Comparison of ENCODE assay signal across 35 mouse cellular contexts in genomic region chr16:92387692-92388091, GRCm38 (mm10). TPM values are rescaled to one million over a fixed set of nuclear protein-coding genes. Genes with fewer than 3 reads are reported as not detected.
"Had no signal": no experiment of that assay in that cellular context is flagged by ENCODE, and none has a peak within 500 bp of the region (broad histone marks: within the 10 kb centered on the region; RNA-seq: fewer than 3 reads in every experiment).

No protein-coding gene starts in this region.

- ATAC-seq: hindbrain, postnatal 0 days; intestine, embryonic 16.5 days had no signal

- H3K4me1 ChIP-seq: heart, embryonic 13.5 days; kidney, embryonic 15.5 days had no signal

- H3K4me2 ChIP-seq: heart, embryonic 11.5 days; heart, embryonic 13.5 days; heart, embryonic 15.5 days; hindbrain, embryonic 13.5 days; hindbrain, embryonic 15.5 days; kidney, embryonic 15.5 days; limb, embryonic 13.5 days had no signal

- H3K27me3 ChIP-seq: heart, embryonic 13.5 days; heart, embryonic 15.5 days; hindbrain, embryonic 13.5 days; hindbrain, embryonic 15.5 days; kidney, embryonic 15.5 days; limb, embryonic 13.5 days had no signal

- H3K27ac ChIP-seq: heart, adult 2 months; heart, embryonic 13.5 days; heart, embryonic 15.5 days; hindbrain, embryonic 13.5 days; hindbrain, embryonic 15.5 days; hindbrain, postnatal 0 days; kidney, embryonic 15.5 days; kidney, postnatal 0 days; limb, embryonic 13.5 days had no signal

- DNase-seq: gastrocnemius, postnatal 14 days; gastrocnemius, postnatal 36 days; heart, adult 11 months; heart, adult 2 months; heart, postnatal 14 days; heart, postnatal 36 days; kidney, adult 11 months; kidney, adult 2 months; kidney, adult 9 months; kidney, postnatal 14 days; kidney, postnatal 36 days; layer of hippocampus, adult 9-11 months; layer of hippocampus, postnatal 36 days; left cerebral cortex, postnatal 4 days had no signal

- H3K4me3 ChIP-seq: heart, adult 2 months; heart, embryonic 13.5 days; heart, embryonic 15.5 days; hindbrain, embryonic 13.5 days; hindbrain, embryonic 15.5 days; kidney, embryonic 15.5 days; limb, embryonic 13.5 days had no signal

- H3K36me3 ChIP-seq: hindbrain, embryonic 15.5 days had no signal

- H3K9me3 ChIP-seq: heart, embryonic 13.5 days; heart, embryonic 15.5 days; hindbrain, embryonic 13.5 days; hindbrain, embryonic 15.5 days; kidney, embryonic 15.5 days; limb, embryonic 13.5 days had no signal

- H3K9ac ChIP-seq: heart, embryonic 13.5 days; heart, embryonic 15.5 days; hindbrain, embryonic 13.5 days; hindbrain, embryonic 15.5 days; kidney, embryonic 15.5 days; limb, embryonic 13.5 days had no signal

RNA-seq across cellular contexts. Expression of gene Kcne1, which starts 28.4 kb away (rescaled TPM):
- total RNA-seq: gastrocnemius, adult 18-20 months; gastrocnemius, adult 8-10 months; gastrocnemius, postnatal 14 days; gastrocnemius, postnatal 36 days; hematopoietic stem cell, adult 5-6 weeks; layer of hippocampus, adult 18-20 months; layer of hippocampus, adult 8-10 months; layer of hippocampus, postnatal 14 days; layer of hippocampus, postnatal 36 days; left cerebral cortex, adult 18-20 months; left cerebral cortex, postnatal 10 days; left cerebral cortex, postnatal 25 days; left cerebral cortex, postnatal 4 days had no signal
- polyA plus RNA-seq: intestine, embryonic 14.5 days; intestine, embryonic 16.5 days; large intestine, adult 2 months had no signal
